Mouse (Mus musculus): Measurements from ENCODE around the gene Plcxd3. TPM values are rescaled to one million over a fixed set of nuclear protein-coding genes. Genes with fewer than 3 reads are reported as not detected.

Plcxd3 gene
- total RNA-seq (2021), result 10 to 100 TPM; 19.3 to 21.5 TPM
- long read RNA-seq, experiment 1, partial matches to known transcripts, result 0 of 5 reads
- long read RNA-seq, experiment 1, other reads (novel, unspliced or antisense), result 1 of 5 reads
- long read RNA-seq, experiment 2, partial matches to known transcripts, result 0 of 5 reads
- long read RNA-seq, experiment 2, other reads (novel, unspliced or antisense), result 2 of 5 reads

DNA sequence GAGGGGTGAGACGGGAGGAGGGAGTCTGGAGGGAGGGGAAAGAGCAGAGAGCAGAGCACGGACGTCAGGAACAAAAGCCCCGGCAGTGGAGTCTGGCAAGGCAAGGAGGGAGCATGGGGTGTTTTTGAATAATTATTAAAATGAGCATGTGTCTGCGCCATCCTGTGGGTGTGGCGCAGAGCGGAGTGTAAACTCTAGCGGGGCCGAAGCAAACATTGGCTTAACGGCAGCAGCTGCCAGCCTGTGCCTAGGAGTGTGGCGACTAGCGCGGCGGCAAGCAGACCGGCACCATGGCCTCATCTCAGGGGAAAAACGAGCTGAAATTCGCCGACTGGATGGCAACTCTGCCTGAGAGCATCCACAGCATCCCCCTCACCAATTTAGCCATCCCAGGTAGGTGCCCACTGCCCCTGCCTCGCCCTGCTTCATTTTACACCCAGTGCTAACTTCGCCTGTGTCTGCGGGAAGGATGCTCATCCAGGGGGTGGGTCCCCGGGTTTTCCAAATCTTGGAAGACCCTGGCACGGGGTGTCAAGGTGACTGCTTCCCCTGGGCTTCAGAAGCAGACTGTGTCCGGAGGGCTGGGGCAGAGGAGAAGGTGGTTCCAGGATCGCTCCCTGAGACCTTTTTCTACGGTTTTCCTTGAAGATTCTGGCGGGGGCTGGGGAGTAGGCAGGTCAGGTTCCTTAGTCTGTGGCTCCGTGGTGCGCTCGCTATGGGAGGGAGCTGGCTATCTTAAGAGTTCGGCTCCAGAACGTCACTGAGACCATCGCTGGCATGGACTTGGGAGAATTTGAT lies at the start of gene Plcxd3:
Gene Plcxd3 (plus strand): TSS at position 69 of the 798 bp plus-strand sequence.
- TF ChIP-seq CTCF (conservative IDR thresholded peaks at IDR 0.05), result peak; percentile 18; the same call in 1 of the 2 replicates
- H3K27ac ChIP-seq, result peak within 1 kb of the TSS; percentile 53
- peak within 1 kb of the TSS; percentile 65 for H3K4me3 ChIP-seq
- DNase-seq (ENCODE audit: low spot score in 2 of 2), result peak; percentile 17 to 27

DNA sequence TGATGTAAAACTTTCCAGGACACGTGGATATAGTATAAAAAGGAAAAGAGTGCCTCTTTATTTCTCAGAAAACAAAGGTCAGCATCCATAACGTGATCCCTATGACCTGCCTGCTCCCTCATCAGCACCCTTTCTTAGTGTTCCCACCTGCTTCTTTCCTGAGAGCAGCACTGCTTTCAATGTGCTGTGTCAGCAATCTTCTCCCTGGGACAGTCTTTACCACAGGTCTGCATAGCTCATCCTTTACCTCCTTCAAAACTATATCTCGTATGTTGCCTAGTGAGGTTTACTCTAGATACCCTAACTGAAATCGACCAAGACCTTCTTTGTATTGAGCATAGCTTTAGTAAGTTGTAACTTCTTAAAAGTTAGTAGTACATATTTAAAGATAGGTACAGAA lies 43.4 kb upstream of the Plcxd3 start:
- Histone ChIP-seq H3K27ac (no peak overlapping the region), H3K4me3 (no peak overlapping the region)
- no peak for DNase-seq (ENCODE audit: low spot score in 2 of 2)
- TF ChIP-seq CTCF (conservative IDR thresholded peaks at IDR 0.05), result no peak

DNA sequence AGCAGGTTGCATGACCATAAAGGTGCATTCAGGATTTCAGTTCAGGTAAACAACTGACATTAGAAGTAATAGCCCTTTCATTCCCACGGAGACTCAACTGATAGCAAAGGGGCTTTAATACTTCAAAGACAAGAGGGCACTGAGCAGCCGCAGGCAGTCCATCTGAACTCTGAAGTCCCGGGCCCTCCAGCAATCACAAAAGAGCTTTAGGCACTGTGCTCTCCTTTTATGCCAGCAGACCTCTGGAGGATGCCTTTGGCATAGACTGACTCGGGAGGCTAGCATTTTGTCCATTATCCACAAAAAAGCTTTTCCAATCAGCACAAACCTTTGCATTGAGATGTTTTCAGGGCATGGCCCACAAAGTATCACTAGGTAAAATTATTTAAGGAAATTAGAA lies 33.7 kb upstream of the Plcxd3 start:
- DNase-seq (ENCODE audit: low spot score in 2 of 2), result no peak
- no peak overlapping the region for H3K27ac ChIP-seq
- H3K4me3 ChIP-seq, result no peak overlapping the region
- TF ChIP-seq CTCF (conservative IDR thresholded peaks at IDR 0.05), result no peak

DNA sequence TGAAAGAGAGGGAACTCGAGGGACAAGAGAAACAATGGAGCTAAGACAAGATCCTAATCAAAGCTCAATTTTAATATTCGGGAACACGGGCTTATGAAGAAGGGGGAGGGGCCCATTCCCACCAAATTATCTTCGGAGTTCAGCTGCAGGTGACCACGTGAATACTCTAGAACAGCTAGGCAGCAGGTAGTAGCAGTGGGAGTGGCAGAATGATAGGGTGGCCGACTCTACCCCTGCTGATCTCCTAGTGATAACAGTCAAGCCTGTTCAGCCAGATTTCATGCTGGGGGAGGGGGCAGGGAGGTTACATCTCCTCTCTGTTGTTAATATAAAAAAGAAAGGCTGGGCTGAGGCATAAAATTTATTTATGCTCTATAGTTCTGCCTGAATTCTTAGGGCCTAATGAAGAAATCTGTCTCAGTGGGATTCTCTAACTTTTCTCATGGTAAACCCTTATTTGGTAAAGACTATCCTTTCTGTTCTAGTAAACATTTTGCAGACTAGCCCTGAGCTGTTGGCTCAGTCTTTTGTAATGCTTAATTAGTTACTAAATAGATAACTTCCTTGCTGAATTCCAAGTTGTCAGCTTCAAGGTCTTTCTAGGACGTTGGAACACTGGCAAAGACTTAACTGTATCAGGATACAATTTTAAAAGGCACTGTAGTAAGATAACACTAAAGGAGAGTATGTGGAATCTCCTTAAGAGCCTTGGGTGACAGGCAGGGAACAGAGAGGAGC lies 26.3 kb upstream of the Plcxd3 start:
- TF ChIP-seq CTCF (conservative IDR thresholded peaks at IDR 0.05), result no peak
- H3K27ac ChIP-seq, result no peak overlapping the region

DNA sequence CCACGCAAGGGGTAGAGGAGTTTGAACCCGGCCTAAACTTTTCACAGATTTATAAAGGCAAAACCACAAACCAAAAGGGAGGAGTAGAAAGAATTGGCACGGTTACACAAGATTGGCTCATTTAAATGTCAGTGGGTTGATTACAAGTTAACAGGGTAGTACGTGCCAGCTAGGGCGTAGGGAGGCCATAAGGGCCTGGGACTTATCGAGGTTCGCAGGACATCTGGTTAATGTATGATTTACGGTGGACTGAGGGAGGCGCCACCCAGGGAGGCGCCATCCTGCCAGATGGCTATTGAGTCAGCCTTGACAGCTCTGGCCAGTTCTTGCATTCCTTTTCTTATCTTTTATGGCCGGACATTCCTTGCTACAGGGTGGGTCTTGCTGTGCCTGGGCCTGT lies 18.9 kb upstream of the Plcxd3 start:
- no peak for DNase-seq (ENCODE audit: low spot score in 2 of 2)
- TF ChIP-seq CTCF (conservative IDR thresholded peaks at IDR 0.05), result no peak
- no peak overlapping the region for H3K4me3 ChIP-seq
- no peak overlapping the region for H3K27ac ChIP-seq

More for the DNA sequence above, 26.3 kb upstream of the Plcxd3 start:
- H3K4me3 ChIP-seq, result no peak overlapping the region
- no peak for DNase-seq (ENCODE audit: low spot score in 2 of 2)

GRCm38 (mm10) chr15:4357706-4358105 lies 17.6 kb upstream of the Plcxd3 start:
- H3K4me3 ChIP-seq, result no peak overlapping the region
- no peak for TF ChIP-seq CTCF (conservative IDR thresholded peaks at IDR 0.05)
- no peak for DNase-seq (ENCODE audit: low spot score in 2 of 2)
- H3K27ac ChIP-seq, result no peak overlapping the region

- no peak for DNase-seq (ENCODE audit: low spot score in 2 of 2)
- H3K4me3 ChIP-seq, result no peak overlapping the region
- no peak overlapping the region for H3K27ac ChIP-seq
- TF ChIP-seq CTCF (conservative IDR thresholded peaks at IDR 0.05), result no peak
Observed at GRCm38 (mm10) chr15:4367801-4368200, 7.5 kb upstream of the Plcxd3 start.

GRCm38 (mm10) chr15:4374453-4374990 lies 769 bp upstream of the Plcxd3 start:
- H3K27ac ChIP-seq, result no peak overlapping the region
- H3K4me3 ChIP-seq, result no peak overlapping the region; the same call in 1 of the 2 replicates
- TF ChIP-seq CTCF (conservative IDR thresholded peaks at IDR 0.05), result no peak
- no peak for DNase-seq (ENCODE audit: low spot score in 2 of 2)

DNA sequence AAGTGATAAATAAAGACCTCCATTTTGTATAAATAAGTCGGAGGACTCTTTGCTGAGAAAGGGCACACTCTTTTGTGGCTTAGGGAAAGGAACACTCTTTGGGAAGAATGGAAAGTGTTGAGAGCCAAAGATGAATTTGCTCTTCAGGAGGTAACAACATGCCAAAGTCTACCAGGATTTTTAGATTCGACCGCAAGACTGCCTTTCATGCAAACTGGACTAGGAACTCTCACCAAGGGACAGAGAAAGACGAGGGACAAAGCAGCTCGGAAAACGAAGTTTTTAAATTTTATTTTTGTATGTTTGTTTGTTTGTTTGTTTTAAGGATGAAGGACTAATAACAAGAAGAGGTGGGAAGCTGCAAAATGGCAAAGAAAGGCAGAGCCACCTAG lies 264 bp upstream of the Plcxd3 start:
- no peak for DNase-seq (ENCODE audit: low spot score in 2 of 2)
- H3K27ac ChIP-seq, result 0 out of 2 replicates have a peak overlapping the region, but pooled peaks have one; percentile 53
- no peak for TF ChIP-seq CTCF (conservative IDR thresholded peaks at IDR 0.05)
- peak overlapping the region; percentile 65 for H3K4me3 ChIP-seq

DNA sequence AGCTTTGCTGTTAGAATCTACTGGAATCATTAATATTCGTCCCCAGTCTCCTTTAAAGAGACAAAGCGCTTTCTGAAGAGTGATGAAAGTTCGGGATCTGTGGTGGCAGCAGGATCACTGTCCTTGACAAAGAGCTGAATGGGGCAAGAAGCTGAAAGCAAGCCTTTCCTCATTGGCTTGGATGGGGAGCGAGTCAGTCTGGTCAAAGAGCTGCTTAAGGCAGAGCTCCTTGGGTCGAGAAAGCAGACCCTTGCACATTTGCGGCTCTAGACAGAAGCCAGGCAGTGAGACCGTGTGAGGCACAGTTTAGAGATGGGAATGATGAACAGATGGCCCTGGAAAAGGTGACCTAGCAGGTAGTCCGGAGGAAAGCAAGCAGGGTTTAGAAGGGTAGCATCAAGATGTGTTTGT lies 935 bp downstream of the Plcxd3 start:
- Histone ChIP-seq H3K27ac (peak overlapping the region; percentile 53; the same call in 1 of the 2 replicates), H3K4me3 (peak overlapping the region; percentile 65)
- no peak for TF ChIP-seq CTCF (conservative IDR thresholded peaks at IDR 0.05)
- DNase-seq (ENCODE audit: low spot score in 2 of 2), result no peak

- H3K27ac ChIP-seq, result no peak overlapping the region
- TF ChIP-seq CTCF (conservative IDR thresholded peaks at IDR 0.05), result no peak
- H3K4me3 ChIP-seq, result no peak overlapping the region
- no peak for DNase-seq (ENCODE audit: low spot score in 2 of 2)
Observed at GRCm38 (mm10) chr15:4378766-4379165, 3.5 kb downstream of the Plcxd3 start.

DNA sequence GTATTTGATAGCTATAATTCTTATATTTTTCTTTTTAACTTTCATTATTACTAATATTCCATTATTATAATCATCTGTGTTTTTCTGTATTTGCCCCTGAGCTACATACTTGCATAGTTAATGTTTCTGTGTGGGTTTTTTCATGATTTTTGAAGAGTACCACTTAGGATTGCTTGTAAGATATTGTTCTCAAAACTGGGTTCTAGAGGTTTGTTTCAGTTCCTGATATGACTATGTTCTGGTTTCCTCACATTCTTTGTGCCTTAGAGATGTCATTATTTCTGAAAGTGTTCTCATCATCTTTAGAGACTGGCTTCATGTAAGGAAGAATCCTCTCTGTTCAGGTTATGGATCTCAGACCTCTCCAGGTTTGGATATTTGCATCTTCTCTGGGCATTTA lies 12.5 kb downstream of the Plcxd3 start:
- no peak for TF ChIP-seq CTCF (conservative IDR thresholded peaks at IDR 0.05)
- no peak overlapping the region for H3K4me3 ChIP-seq
- no peak overlapping the region for H3K27ac ChIP-seq
- DNase-seq (ENCODE audit: low spot score in 2 of 2), result no peak

DNA sequence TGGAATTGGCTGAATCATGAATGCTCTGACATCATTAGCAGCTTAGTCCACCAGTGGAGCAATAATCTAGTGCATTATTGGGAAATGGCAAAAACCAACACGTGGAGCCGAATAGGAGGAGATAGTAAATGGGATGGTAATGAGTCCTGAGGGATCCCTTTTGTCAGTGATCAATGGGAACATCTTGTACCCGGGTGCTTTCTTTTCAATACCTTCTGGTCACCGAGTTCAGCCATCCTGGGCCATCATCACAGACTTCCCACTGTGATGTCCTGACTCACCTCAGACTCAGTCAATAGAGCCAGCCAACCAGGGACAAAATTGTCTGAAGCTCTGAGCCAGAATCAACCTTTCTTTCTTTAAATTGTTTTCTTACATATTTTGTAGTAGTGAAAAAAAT lies 24.8 kb downstream of the Plcxd3 start:
- no peak for TF ChIP-seq CTCF (conservative IDR thresholded peaks at IDR 0.05)
- no peak for DNase-seq (ENCODE audit: low spot score in 2 of 2)
- no peak overlapping the region for H3K4me3 ChIP-seq

More for the DNA sequence above, 24.8 kb downstream of the Plcxd3 start:
- no peak overlapping the region for H3K27ac ChIP-seq

Measured in layer of hippocampus, adult 2 months (tissue).